Mouse (Mus musculus): Measurements from ENCODE around the gene Zbtb7b.
A peak's percentile ranks its signal among the peaks of the same experiment; 100 is the strongest.

Gene Zbtb7b

GRCm38 (mm10) chr3:89388901-89389740 lies 5.5 kb downstream of the Zbtb7b start:
- DNase-seq (ENCODE audit: low spot score): no peak

GRCm38 (mm10) chr3:89388134-89388881 lies 6.3 kb downstream of the Zbtb7b start:
- peak; percentile 69 for DNase-seq (ENCODE audit: low spot score)

GRCm38 (mm10) chr3:89387632-89388031 lies 6.9 kb downstream of the Zbtb7b start:
- DNase-seq (ENCODE audit: low spot score): no peak

DNA sequence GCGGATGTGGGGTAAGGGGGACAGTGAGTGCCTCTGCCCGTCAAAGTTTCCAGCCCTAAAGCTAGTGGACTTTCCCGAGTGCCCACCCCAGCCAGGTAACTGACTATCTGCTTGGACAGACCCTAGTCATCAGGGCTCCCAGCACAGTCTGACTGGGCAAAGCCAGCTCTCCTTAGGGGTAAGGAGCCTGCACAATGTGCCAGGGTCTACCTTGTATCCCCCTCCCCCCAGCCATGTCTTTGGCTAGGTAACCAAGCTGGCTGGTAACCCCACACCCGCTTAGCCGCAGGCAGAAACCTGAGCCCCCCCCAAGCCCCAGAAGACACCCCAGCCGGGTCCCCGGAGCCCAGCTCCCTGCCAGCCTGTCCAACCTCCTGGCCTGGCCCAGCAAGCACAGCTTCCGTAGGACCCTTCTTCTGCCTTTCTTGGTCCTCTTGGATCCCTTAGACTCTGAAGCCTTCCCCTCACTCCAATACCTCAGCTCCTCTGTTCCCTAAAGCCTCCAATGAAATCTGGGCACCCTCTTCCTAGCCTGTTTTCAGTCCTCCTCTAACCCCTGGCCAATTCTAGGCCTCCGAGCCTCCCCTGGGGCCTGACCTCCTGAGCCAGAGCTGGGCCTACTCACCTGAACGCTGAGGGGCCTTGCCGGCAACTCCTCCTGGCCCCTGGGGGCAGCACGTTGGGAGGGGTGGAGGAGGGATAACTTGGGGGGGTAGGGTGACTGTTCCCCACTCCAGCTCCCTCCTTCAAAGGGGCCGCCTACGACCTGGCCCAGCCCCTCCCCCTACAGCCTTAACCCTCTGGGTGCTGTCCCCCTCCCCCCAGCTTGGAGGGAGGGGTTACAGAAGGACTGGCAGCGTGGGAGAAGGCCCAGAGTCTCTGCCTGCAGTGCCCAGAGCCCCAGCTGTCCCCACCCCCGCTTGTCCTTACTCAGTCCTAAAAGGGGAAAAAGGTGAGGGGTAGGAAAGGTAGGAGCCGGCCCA lies 7.8 kb downstream of the Zbtb7b start:
- DNase-seq (ENCODE audit: low spot score): no peak

GRCm38 (mm10) chr3:89385451-89385850 lies 9.1 kb downstream of the Zbtb7b start:
- DNase-seq (ENCODE audit: low spot score): no peak

- no peak for DNase-seq (ENCODE audit: low spot score)
Measured at GRCm38 (mm10) chr3:89384331-89385076, 10.1 kb downstream of the Zbtb7b start.

GRCm38 (mm10) chr3:89383651-89384255 lies 10.8 kb downstream of the Zbtb7b start:
- no peak for DNase-seq (ENCODE audit: low spot score)

DNA sequence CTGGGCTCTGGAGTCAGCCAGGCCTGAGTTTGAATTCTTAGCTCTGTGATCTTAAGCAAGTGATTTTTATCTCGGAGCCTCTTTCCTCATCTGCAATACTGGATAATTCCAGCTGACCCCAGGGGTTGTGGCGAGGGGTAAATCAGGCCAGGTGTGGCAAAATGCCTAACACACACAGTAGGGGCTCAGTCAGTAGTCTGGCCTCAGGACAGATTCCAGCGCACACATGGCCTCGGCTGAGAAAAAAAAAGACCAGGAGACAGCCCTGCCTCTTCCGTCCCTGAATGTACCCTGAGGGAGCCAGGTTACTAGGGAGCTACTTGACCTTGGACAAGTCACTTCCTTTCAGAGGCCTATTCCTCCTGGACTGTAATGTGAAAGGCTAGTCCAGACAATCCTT lies 11.6 kb downstream of the Zbtb7b start:
- no peak for DNase-seq (ENCODE audit: low spot score)

DNA sequence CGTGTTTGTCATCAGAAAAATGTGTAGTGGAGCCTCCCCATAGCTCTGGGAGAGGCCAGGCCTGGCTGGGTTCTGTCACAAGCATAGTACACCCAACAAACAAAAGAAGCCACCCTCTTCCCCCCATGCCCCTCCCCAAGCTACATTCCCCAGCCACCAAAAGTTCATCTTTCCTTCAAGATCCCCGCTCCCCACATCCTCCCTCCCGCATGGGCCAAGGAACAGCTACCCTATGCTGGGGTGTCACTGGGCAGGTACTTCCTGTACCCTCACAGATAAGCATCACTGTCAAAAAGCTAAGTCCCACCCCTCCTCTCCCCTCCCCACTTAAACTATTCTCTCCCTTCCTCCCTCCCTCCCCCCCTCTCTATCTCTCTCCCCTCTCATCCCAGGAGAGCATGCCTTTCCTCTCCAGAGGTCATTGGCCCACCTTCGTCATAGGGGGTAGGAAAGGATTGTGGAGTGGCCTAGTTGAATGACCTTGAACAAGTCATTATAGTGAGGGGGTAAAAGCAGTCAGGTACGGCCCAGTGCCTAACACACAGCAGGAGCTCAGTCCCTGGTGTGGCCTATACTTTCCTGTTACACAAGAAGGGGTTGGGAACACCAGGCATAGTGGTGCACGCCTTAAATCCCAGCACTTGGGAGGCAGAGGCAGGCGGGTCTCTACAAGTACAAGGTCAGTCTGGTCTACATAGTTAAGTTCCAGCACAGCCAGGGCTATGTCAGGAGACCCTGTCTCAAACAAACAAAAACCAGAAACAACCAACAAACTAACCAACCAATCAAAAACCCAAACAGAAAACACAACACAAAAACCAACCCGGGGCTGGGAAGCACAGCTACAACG lies 12.3 kb downstream of the Zbtb7b start:
- no peak for DNase-seq (ENCODE audit: low spot score)

DNA sequence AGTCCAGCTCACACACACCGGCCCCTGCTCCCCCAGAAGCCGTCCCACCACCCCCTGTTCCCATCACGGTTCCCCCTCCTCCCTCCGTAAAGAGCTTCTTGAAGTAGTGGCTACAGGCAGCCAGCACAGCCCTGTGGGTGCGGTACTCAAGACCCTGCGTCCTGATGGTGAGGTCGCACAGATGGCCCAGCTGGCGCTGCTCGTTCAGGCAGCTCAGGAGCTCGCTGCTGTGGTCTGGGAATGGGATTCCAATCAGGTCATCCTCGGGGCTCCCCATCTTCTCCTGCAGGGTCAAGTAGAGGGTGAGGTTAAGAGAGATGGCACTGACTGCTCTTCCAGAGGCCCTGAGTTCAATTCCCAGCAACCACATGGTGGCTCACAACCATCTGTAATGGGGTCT lies 13.3 kb downstream of the Zbtb7b start:
- DNase-seq (ENCODE audit: low spot score): no peak

DNA sequence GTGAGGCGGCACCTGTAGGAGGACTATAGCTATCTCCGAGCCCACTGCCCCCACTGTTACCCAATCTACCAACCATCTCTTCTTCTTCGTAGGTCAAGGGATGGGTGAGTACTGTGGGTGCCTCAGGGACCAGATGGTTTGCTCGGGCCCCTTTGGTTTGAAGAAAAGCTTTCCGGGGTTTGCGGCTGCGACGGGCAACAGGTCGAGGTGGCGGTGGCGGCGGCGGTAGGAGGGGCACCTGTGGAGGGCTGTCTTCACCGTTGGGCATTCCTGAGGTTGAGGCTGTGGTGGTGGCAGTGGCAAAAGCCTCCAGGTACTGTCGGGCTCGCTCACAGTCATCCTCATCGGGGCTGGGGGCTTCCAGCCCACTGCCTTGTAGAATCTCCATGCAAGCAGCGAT lies 13.9 kb downstream of the Zbtb7b start:
- DNase-seq (ENCODE audit: low spot score): no peak

- DNase-seq (ENCODE audit: low spot score): no peak
Measured at GRCm38 (mm10) chr3:89380291-89380690, 14.3 kb downstream of the Zbtb7b start.

DNA sequence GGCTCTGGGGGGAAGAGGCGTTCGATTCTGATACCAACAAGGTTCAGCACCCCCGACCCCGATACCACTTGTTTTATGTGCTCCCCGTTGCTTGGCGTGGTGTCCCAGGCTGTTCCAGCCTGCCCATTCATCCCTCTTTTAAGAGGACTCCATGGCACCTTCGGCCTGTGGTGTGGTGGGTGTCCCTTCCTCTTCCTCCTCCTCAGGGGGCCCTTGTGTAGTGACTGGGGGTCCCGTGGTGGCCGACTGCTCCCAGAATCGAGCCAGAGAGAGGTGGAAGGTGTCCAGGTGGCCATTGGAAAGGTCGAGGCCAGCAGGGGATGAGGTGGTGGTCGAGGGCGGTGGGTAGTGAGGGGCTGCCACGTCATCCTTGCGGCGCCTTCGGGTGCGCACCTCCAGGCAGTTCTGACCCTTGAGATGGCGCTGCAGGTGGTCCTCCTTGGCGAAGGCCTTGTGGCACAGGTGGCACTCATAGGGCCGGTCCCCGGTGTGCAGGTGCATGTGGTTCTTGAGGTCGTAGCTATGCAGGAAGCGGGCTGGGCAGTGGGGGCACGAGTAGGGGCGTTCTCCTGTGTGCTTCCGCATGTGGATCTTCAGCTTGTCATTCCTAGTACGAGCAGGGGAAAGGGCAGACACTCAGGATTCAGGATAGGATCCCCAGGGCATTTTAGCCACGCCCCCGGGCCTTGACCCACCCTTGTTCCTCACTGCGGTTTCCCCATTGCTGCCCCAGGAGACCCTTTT lies 15.0 kb downstream of the Zbtb7b start:
- peak; percentile 48 for DNase-seq (ENCODE audit: low spot score)

- peak; percentile 83 for DNase-seq (ENCODE audit: low spot score)
Measured at GRCm38 (mm10) chr3:89378394-89379067, 16.0 kb downstream of the Zbtb7b start.

DNA sequence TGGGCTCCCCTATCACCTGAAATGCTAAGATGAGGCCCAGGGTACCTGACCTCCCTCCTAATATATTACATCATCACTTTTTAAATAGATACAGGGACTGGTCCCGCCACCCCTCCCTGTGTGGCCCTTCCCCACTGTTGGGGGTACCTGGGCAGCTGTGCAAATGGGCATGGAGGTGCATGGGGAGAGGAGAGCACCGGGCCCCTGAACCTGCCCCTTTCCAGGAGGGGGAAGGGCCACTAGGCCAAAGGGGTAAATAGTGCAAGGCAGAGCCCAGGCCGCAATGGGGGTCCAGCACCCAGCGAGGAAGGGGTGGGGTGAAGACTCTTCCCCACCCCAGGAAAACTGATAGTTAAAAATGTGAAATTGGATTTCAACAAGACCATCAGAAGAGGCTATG lies 16.7 kb downstream of the Zbtb7b start:
- DNase-seq (ENCODE audit: low spot score): no peak

DNA sequence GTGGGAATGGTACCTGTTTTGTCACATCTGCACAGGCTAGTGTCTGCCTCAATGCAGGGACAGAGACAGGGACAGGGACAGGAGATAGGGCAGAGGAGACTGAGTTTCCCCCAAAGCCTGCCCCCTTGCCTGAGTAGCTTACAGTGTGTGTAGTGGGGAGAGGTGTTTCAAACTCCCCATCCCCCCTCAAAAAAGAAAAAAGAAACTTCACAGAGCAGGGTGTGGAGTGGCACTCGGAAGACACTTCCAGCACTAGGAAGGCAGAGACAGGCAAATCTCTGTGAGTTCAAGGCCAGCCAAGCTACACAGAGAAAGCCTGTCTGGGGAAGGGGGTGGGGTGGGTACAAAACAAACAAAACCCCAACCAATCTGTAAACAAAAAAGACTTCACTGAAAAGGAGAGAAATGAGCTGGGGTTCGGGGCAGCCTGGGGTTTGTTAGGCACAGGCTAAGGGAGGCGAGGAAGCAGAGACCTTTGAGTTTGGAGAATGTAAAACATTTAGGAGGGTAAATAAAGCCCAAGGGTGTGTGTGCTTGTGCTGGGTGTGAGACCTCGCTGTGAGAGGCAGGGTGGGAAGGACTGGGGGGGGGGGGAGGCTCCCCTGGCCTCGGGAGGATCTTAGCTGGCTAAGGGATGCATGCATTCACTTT lies 20.9 kb downstream of the Zbtb7b start:
- no peak for DNase-seq (ENCODE audit: low spot score)

DNA sequence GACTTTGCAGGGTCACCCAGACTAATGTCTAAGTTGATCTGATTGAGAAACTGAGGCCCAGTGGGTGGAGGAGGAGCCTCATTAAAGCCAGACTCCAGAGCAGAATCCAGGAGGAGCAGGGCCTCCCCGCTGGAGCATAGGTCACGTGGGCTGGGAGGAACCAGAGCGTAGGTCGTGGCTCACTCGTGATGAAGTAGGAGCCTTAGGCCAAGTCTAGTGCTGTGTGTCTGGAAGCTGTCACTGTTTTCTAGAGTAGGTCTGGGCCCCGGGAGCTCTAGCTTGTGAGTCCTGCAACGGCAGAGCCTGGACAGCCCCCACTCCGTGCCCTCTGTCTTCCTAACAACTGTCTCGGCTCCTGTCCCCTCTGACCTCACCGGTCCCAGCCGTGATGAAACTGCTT lies 27.2 kb downstream of the Zbtb7b start:
- DNase-seq (ENCODE audit: low spot score): no peak

All from testis, postnatal 10 days (tissue).